Mouse (Mus musculus): Measurements from ENCODE around the gene Snx20.

GRCm38 (mm10) chr8:88626433-88626832 lies 9.5 kb downstream of the Snx20 start:
- no peak for TF ChIP-seq HCFC1 (IDR thresholded peaks at IDR 0.05; ENCODE audit: borderline replicate concordance, insufficient read depth, low read length)
- no peak for TF ChIP-seq ZNF384 (IDR thresholded peaks at IDR 0.05; ENCODE audit: low read depth, low read length)
- TF ChIP-seq CHD2 (IDR thresholded peaks at IDR 0.05; ENCODE audit: low read depth, low read length): no peak
- TF ChIP-seq MAFK (IDR thresholded peaks at IDR 0.05; ENCODE audit: insufficient read depth, low read depth, low read length): no peak

Measured in ES-E14 (cell line).